Mouse (Mus musculus) bone marrow macrophage, adult 2 months (primary cell): ENCODE data around the gene Ifit1.

Source experiments
- CTCF ChIP-seq: IDR thresholded peaks from 2 replicates; pipeline ENCODE4 v1.5.1; 2012; ENCODE audit warnings: low read depth, mild to moderate bottlenecking, low read length, moderate library complexity
- POLR2A ChIP-seq: IDR thresholded peaks from 2 replicates; pipeline ENCODE4 v1.6.1; 2012; ENCODE audit warnings: mild to moderate bottlenecking, low read depth, low read length, borderline replicate concordance

GRCm38 (mm10) chr19:34691402-34691801 lies 50.7 kb downstream of the Ifit1 start:
- TF ChIP-seq CTCF (no peak), POLR2A (no peak)
